Mouse (Mus musculus): ENCODE data around the gene Acadm. TPM values are rescaled to one million over a fixed set of nuclear protein-coding genes. Genes with fewer than 3 reads are reported as not detected.
A peak's percentile ranks its signal among the peaks of the same experiment; 100 is the strongest.

Acadm gene
- polyA plus RNA-seq, 1 experiment from 2014 or later: 63.7 TPM

GRCm38 (mm10) chr3:153961632-153962389 lies 17.4 kb upstream of the Acadm start:
- Histone ChIP-seq H3K27me3 (no peaks in the 10 kb centered on the region; the same call in 1 of the 2 replicates), H3K4me1 (replicated peaks) (peaks cover 4% of the 10 kb centered on the region)
- 69% methylated on average over 6 of the region's 6 CpGs for WGBS

DNA sequence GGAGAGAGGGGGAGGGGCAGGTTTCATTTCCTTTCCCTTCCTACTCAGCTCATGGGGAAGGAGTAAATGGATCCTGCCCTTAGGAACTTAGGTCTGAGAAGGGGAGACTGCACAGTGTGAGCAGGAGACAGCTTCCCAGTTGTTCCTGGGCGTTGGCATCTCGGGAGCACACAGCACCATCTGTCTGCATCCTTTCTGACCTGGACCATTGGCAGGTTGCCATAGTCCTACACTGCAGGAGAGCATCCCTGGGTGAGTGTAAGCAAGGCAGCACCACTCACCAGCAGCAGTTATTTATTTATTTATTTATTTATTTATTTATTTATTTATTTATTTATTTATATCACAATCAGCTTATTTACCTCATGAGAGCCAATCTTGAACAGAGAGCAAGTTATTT lies 16.5 kb upstream of the Acadm start:
- Histone ChIP-seq H3K27me3 (no peaks in the 10 kb centered on the region), H3K9me3 (no peaks in the 10 kb centered on the region), H3K9ac (no peak overlapping the region), H3K27ac (no peak overlapping the region; the same call in 1 of the 2 replicates), H3K4me2 (no peak overlapping the region), H3K4me3 (no peak overlapping the region), H3K36me3 (no peaks in the 10 kb centered on the region), H3K4me1 (replicated peaks) (peaks cover 4% of the 10 kb centered on the region)
- ATAC-seq (ENCODE audit: low FRiP score): 0 out of 2 replicates have a peak, but pooled peaks have one; percentile 41
- 59% methylated on average over 2 of the region's 2 CpGs for WGBS

More at GRCm38 (mm10) chr3:153961632-153962389, 17.4 kb upstream of the Acadm start:
- Histone ChIP-seq H3K9ac (no peak overlapping the region), H3K27ac (no peak overlapping the region), H3K4me2 (no peak overlapping the region), H3K36me3 (no peaks in the 10 kb centered on the region), H3K4me3 (no peak overlapping the region), H3K9me3 (no peaks in the 10 kb centered on the region)
- ATAC-seq (ENCODE audit: low FRiP score): no peak

DNA sequence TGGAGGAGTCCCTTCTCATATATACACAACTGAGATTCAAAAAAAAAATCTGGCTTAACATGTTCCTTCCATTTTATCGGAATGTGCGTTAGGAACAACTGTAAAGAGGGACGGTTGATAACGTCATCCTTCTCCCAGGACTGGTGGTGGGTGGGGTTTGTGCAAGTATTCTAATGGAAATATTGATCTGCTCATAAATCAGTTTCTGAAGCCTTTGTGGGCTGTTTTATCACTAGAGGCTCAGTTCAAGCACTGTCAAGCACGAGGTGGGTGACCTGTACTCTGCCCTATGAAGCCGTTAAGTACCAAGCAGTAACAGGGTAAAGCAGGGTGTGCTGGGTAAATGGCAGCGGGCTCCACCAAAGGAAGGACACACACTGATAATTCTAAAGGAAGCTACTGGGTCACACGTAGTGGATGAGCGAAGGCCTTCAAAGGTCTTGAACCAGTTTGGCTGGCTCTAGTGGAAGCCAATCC lies 15.3 kb upstream of the Acadm start:
- H3K9me3 ChIP-seq: no peaks in the 10 kb centered on the region
- H3K9ac ChIP-seq: no peak overlapping the region
- no peak overlapping the region for H3K27ac ChIP-seq
- 0 out of 2 replicates have a peak, but pooled peaks have one; percentile 9 for ATAC-seq (ENCODE audit: low FRiP score)
- no peaks in the 10 kb centered on the region for H3K36me3 ChIP-seq
- peaks cover 4% of the 10 kb centered on the region for H3K4me1 ChIP-seq (replicated peaks)
- WGBS: 72% methylated on average over 9 of the region's 9 CpGs
- no peak overlapping the region for H3K4me2 ChIP-seq
- H3K27me3 ChIP-seq: no peaks in the 10 kb centered on the region
- H3K4me3 ChIP-seq: no peak overlapping the region

DNA sequence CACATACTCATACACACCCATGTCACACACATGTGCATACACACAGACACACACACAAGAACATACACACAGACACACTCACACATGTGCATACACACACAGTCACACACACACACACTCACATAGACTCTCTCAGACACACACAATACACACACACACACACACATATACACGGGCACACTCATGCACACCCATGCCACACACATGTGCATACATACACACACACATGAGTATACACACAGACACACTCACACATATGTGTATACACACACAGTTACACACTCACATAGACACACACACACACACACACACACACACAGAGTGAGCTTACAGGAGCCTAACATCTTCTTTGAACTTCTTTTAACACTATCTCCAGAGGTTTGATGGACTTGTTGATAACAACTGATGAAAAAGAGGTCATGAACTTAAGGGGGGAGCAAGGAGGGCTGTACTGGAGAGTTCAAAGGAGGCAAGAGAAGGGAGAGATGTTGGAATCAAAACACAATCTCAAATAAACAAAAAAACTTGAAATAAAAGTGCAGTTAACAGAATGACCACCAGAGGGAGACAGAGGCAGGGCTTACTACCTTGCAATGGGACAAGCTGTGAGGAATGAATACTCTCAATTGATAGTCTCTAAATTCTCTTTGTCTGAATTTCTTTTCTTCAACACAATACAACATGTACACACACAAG lies 14.8 kb upstream of the Acadm start:
- Histone ChIP-seq H3K4me1 (replicated peaks) (peaks cover 4% of the 10 kb centered on the region), H3K4me3 (no peak overlapping the region), H3K9ac (no peak overlapping the region), H3K27ac (no peak overlapping the region), H3K4me2 (no peak overlapping the region), H3K36me3 (no peaks in the 10 kb centered on the region), H3K9me3 (no peaks in the 10 kb centered on the region), H3K27me3 (no peaks in the 10 kb centered on the region)
- WGBS: 100% methylated on average over 1 of the region's 1 CpGs
- ATAC-seq (ENCODE audit: low FRiP score): peak; percentile 59

DNA sequence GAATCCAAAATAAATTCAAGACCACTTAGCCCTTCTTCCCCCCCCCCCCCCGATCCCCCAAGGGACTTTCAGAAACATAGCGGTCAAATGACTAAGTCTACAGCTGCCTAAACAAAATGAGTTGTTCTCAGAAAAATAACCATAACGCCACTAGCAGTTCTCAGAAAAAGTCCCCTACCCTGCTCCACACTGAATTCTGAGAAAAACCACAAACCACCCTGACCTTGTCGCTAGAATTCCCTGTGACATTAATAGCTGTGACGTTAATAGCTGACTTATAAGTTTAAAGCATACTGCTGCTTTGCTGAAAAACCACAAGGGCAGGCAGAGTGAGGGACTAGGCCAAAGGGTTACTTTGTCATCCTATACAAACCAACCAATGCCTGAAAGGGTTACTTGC lies 13.5 kb upstream of the Acadm start:
- no peak overlapping the region for H3K4me3 ChIP-seq

DNA sequence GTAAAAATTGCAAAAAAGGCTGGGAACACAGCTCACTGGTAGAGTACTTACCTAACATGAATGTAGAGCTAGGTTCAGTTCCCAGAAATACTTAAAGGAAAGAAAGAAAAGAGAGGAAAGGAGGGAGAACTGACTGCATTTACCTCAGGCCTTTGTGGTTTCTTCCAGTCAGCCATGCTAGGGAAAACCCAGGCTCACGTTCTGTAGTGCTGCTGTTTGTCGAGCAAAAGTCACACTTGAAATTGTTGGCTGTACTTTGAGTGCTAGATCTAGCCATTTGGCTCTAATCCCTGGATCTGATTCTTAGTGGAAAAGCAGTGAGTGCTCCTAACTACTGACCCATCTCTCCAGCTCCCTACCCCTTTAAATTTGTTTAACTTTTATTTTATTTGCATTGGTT lies 3.7 kb upstream of the Acadm start:
- Histone ChIP-seq H3K36me3 (no peaks in the 10 kb centered on the region), H3K27ac (no peak overlapping the region), H3K27me3 (no peaks in the 10 kb centered on the region), H3K4me1 (replicated peaks) (peaks cover 16% of the 10 kb centered on the region), H3K4me3 (no peak overlapping the region), H3K4me2 (no peak overlapping the region), H3K9ac (no peak overlapping the region), H3K9me3 (no peaks in the 10 kb centered on the region)
- ATAC-seq (ENCODE audit: low FRiP score): no peak
- WGBS: 89% methylated on average over 2 of the region's 2 CpGs

More for the DNA sequence above, 13.5 kb upstream of the Acadm start:
- H3K36me3 ChIP-seq: no peaks in the 10 kb centered on the region
- no peak for ATAC-seq (ENCODE audit: low FRiP score)
- peaks cover 4% of the 10 kb centered on the region for H3K4me1 ChIP-seq (replicated peaks)
- H3K9ac ChIP-seq: no peak overlapping the region
- 87% methylated on average over 5 of the region's 5 CpGs for WGBS
- H3K4me2 ChIP-seq: no peak overlapping the region
- no peak overlapping the region for H3K27ac ChIP-seq
- H3K27me3 ChIP-seq: no peaks in the 10 kb centered on the region
- H3K9me3 ChIP-seq: no peaks in the 10 kb centered on the region

DNA sequence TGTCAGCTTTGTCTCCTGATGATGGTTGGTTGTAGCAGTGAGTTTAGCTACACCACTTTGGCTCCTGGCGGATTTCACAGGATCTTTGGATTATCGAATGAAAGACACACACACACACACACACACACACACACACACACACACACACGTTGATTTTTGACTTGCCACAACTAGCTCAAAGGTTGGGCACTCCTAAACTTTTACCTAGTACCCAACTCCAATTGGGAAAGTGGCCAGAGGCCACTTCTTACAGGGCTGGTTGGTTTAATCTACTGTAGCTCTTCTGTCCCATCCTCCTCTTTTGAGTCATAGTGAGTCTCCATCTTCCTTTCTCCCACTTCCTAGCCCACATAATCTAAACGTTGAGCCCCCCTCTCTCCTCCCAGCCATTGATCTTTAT lies 2.8 kb upstream of the Acadm start:
- Histone ChIP-seq H3K36me3 (no peaks in the 10 kb centered on the region), H3K9me3 (no peaks in the 10 kb centered on the region), H3K4me2 (no peak overlapping the region), H3K27me3 (no peaks in the 10 kb centered on the region), H3K9ac (no peak overlapping the region), H3K4me1 (replicated peaks) (peaks cover 22% of the 10 kb centered on the region), H3K27ac (no peak overlapping the region), H3K4me3 (no peak overlapping the region)
- ATAC-seq (ENCODE audit: low FRiP score): no peak
- WGBS: 81% methylated on average over 4 of the region's 4 CpGs

DNA sequence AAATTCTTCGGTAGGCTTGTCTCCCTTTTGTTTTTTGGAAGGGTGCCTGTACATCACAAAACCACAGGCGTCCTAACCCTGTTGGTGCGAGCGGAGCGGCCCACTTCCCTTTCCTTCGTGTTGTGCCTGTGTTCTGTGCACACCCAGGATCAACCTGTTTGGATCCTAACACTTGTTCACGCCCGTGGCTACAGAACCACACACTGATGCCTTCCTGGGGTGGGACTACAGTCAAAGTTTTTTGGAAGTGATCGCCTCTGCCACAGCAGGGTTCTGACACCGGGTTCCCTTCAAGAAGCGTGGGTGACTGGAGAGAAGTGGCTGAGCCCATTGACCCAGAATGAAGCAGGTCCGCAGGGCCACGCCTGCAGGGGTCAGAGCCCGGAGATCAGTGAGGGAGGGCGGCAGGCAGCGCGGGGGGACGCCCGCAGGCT lies 514 bp downstream of the Acadm start:
- peak overlapping the region; percentile 72 for H3K4me2 ChIP-seq
- under 1% methylated on average over 19 of the region's 19 CpGs for WGBS
- no peaks in the 10 kb centered on the region for H3K9me3 ChIP-seq
- H3K27ac ChIP-seq: peak overlapping the region; percentile 88
- ATAC-seq (ENCODE audit: low FRiP score): peak; percentile 62
- peak overlapping the region; percentile 84 for H3K9ac ChIP-seq
- H3K36me3 ChIP-seq: no peaks in the 10 kb centered on the region; the same call in 1 of the 2 replicates
- peak overlapping the region; percentile 70 for H3K4me3 ChIP-seq
- peaks cover 22% of the 10 kb centered on the region for H3K4me1 ChIP-seq (replicated peaks)
- H3K27me3 ChIP-seq: no peaks in the 10 kb centered on the region

DNA sequence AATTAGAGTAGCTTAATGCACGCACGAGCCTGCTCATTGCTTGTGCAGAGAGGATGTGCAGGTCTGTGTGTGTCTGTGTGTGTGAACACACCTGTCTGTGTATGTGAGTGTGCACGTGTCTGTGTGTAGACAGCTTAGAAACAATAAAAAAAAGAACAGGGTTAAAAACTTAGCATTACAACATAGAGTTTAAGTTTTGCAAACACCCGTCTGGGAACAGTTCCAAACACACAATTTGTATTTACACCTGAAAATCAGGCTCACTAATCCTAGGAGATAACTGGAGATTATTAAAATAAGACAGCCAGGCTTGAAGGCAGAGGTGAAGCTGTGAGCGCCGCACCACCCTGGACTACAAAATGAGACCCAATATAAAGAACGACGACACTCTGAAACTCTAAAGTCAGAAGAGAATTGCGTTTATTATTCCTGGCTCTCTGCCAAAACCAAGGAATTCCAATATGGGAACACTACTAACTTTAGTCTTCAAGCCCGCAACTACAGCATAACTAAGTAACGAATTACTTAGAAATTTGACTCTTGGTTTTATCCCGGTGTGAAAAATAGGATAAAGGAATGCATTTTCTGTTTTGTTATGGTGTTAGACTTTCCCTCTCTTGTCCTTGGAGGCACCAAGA lies 1.3 kb downstream of the Acadm start:
- H3K4me3 ChIP-seq: peak overlapping the region; percentile 70
- H3K27me3 ChIP-seq: no peaks in the 10 kb centered on the region
- H3K9ac ChIP-seq: 0 out of 2 replicates have a peak overlapping the region, but pooled peaks have one; percentile 24
- peak overlapping the region; percentile 88; the same call in 1 of the 2 replicates for H3K27ac ChIP-seq
- whole genome bisulfite sequencing: 39% methylated on average over 12 of the region's 12 CpGs
- H3K9me3 ChIP-seq: no peaks in the 10 kb centered on the region
- peak overlapping the region; percentile 72 for H3K4me2 ChIP-seq
- ATAC-seq (ENCODE audit: low FRiP score): no peak
- peaks cover 22% of the 10 kb centered on the region for H3K4me1 ChIP-seq (replicated peaks)
- peaks cover 5% of the 10 kb centered on the region for H3K36me3 ChIP-seq

DNA sequence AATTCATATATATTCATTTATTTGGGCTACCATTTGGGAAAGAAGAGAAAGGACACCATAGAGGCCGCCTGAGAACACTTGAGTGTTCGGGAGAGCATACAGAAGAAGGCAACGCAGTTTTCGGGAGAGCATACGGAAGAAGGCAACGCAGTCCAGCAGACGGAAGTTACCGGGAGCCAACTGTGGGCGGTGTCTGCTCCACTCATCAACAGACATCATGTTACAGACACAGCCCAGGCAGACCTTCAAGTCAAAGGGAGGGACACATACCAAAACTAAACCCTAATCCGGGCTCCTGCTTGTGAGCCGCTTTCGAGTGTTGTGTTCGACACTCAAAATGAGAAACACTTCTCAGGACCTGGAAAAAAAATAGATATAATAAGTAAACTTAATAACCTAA lies 2.8 kb downstream of the Acadm start:
- Histone ChIP-seq H3K4me3 (no peak overlapping the region), H3K36me3 (peaks cover 18% of the 10 kb centered on the region), H3K27ac (no peak overlapping the region), H3K9me3 (no peaks in the 10 kb centered on the region), H3K27me3 (no peaks in the 10 kb centered on the region), H3K4me2 (no peak overlapping the region), H3K4me1 (replicated peaks) (peaks cover 22% of the 10 kb centered on the region), H3K9ac (no peak overlapping the region)
- ATAC-seq (ENCODE audit: low FRiP score): no peak
- 93% methylated on average over 13 of the region's 13 CpGs for WGBS

- ATAC-seq (ENCODE audit: low FRiP score): no peak
- WGBS: 93% methylated on average over 9 of the region's 9 CpGs
- no peak overlapping the region for H3K4me2 ChIP-seq
These were observed 3.9 kb downstream of the Acadm start for GRCm38 (mm10) chr3:153940486-153940885.

GRCm38 (mm10) chr3:153940021-153940420 lies 4.4 kb downstream of the Acadm start:
- no peak overlapping the region for H3K27ac ChIP-seq
- H3K27me3 ChIP-seq: no peaks in the 10 kb centered on the region
- no peak overlapping the region for H3K4me3 ChIP-seq
- peaks cover 19% of the 10 kb centered on the region for H3K4me1 ChIP-seq (replicated peaks)
- WGBS: 81% methylated on average over 8 of the region's 8 CpGs
- H3K36me3 ChIP-seq: peaks cover 30% of the 10 kb centered on the region
- no peak overlapping the region for H3K4me2 ChIP-seq
- ATAC-seq (ENCODE audit: low FRiP score): no peak
- no peak overlapping the region for H3K9ac ChIP-seq
- H3K9me3 ChIP-seq: no peaks in the 10 kb centered on the region

More at GRCm38 (mm10) chr3:153940486-153940885, 3.9 kb downstream of the Acadm start:
- no peaks in the 10 kb centered on the region for H3K9me3 ChIP-seq
- H3K36me3 ChIP-seq: peaks cover 27% of the 10 kb centered on the region
- no peaks in the 10 kb centered on the region for H3K27me3 ChIP-seq
- H3K9ac ChIP-seq: no peak overlapping the region
- H3K27ac ChIP-seq: no peak overlapping the region
- peaks cover 22% of the 10 kb centered on the region for H3K4me1 ChIP-seq (replicated peaks)
- H3K4me3 ChIP-seq: no peak overlapping the region

Measured in hindbrain, embryonic 13.5 days (tissue).